Mouse (Mus musculus) monocyte, adult 2 months (primary cell): ENCODE data around the gene Ltbp1.

Source experiments
- DNase-seq, 2 experiments: peaks; one replicate each; pipeline ENCODE4 v3.0.0; 2022; ENCODE audit warnings: low spot score in 2 of 2, low read depth in 1 of 2

Gene Ltbp1

GRCm38 (mm10) chr17:75056631-75057030 lies 51.3 kb downstream of the Ltbp1 start:
- no peak for DNase-seq

GRCm38 (mm10) chr17:75066340-75066739 lies 61.0 kb downstream of the Ltbp1 start:
- DNase-seq, result no peak

GRCm38 (mm10) chr17:75067314-75067713 lies 61.9 kb downstream of the Ltbp1 start:
- no peak for DNase-seq

GRCm38 (mm10) chr17:75069232-75069631 lies 63.9 kb downstream of the Ltbp1 start:
- DNase-seq, result no peak

- DNase-seq, result no peak
Measured at GRCm38 (mm10) chr17:75071174-75071573, 65.8 kb downstream of the Ltbp1 start.

- DNase-seq, result no peak
Measured at GRCm38 (mm10) chr17:75071749-75072148, 66.4 kb downstream of the Ltbp1 start.

- no peak for DNase-seq
Measured at GRCm38 (mm10) chr17:75073887-75074286, 68.5 kb downstream of the Ltbp1 start.

- DNase-seq, result no peak
Measured at GRCm38 (mm10) chr17:75074978-75075699, 69.8 kb downstream of the Ltbp1 start.

- DNase-seq, result no peak
Measured at GRCm38 (mm10) chr17:75081401-75081800, 76.0 kb downstream of the Ltbp1 start.

GRCm38 (mm10) chr17:75082449-75082848 lies 77.1 kb downstream of the Ltbp1 start:
- DNase-seq, result no peak

- no peak for DNase-seq
Measured at GRCm38 (mm10) chr17:75087296-75087941, 82.1 kb downstream of the Ltbp1 start.

- no peak for DNase-seq
Measured at GRCm38 (mm10) chr17:75088232-75088631, 82.9 kb downstream of the Ltbp1 start.

GRCm38 (mm10) chr17:75088727-75089126 lies 83.4 kb downstream of the Ltbp1 start:
- DNase-seq, result no peak

GRCm38 (mm10) chr17:75090556-75090955 lies 85.2 kb downstream of the Ltbp1 start:
- no peak for DNase-seq

GRCm38 (mm10) chr17:75093563-75093962 lies 88.2 kb downstream of the Ltbp1 start:
- DNase-seq, result no peak

GRCm38 (mm10) chr17:75094591-75094990 lies 89.2 kb downstream of the Ltbp1 start:
- DNase-seq, result no peak

- no peak for DNase-seq
Measured at GRCm38 (mm10) chr17:75096727-75097126, 91.4 kb downstream of the Ltbp1 start.

- no peak for DNase-seq
Measured at GRCm38 (mm10) chr17:75097367-75097766, 92.0 kb downstream of the Ltbp1 start.

- no peak for DNase-seq
Measured at GRCm38 (mm10) chr17:75101215-75101614, 95.8 kb downstream of the Ltbp1 start.

GRCm38 (mm10) chr17:75101994-75102393 lies 96.6 kb downstream of the Ltbp1 start:
- no peak for DNase-seq

GRCm38 (mm10) chr17:75107412-75107811 lies 102.0 kb downstream of the Ltbp1 start:
- no peak for DNase-seq

GRCm38 (mm10) chr17:75107879-75108278 lies 102.5 kb downstream of the Ltbp1 start:
- DNase-seq, result no peak
